Mouse (Mus musculus) MEL (cell line): ENCODE data around the gene Blzf1. TPM values are rescaled to one million over a fixed set of nuclear protein-coding genes. Genes with fewer than 3 reads are reported as not detected.

ENCODE experiments used
- DNase-seq: peaks from one replicate; pipeline ENCODE4 v3.0.0; 2011; ENCODE audit warnings: low read depth, low spot score
- H3K27ac ChIP-seq: 2 replicates; pipeline ENCODE4 v1.5.1; 2012; ENCODE audit warnings: low read depth, mild to moderate bottlenecking, control low read depth, low read length, moderate library complexity; ENCODE audit not compliant: control insufficient read depth
- H3K27me3 ChIP-seq, 2 experiments: fragments of 150-350 bp in 1 of 2; sonication (generic) in 1 of 2; 2 replicates each; pipeline ENCODE4 v1.6.1; 2012; ENCODE audit warnings: low read length in 2 of 2, mild to moderate bottlenecking in 2 of 2, improper control_type of control experiment in 1 of 2, moderate library complexity in 1 of 2; ENCODE audit not compliant: insufficient read depth in 2 of 2, control insufficient read depth in 1 of 2
- H3K36me3 ChIP-seq, 2 experiments: 2 replicates each; pipeline ENCODE4 v1.6.1; 2012 to 2014; ENCODE audit warnings: low read length in 2 of 2, improper control_type of control experiment in 1 of 2, inconsistent platforms in 1 of 2, mild to moderate bottlenecking in 1 of 2; ENCODE audit not compliant: insufficient read depth in 2 of 2, control insufficient read depth in 1 of 2
- H3K4me1 ChIP-seq, 2 experiments: fragments of 150-350 bp in 1 of 2; sonication (generic) in 1 of 2; 2 replicates each; pipeline ENCODE4 v1.6.1; 2012; ENCODE audit warnings: low read length in 2 of 2, improper control_type of control experiment in 1 of 2, mild to moderate bottlenecking in 1 of 2; ENCODE audit not compliant: insufficient read depth in 2 of 2, control insufficient read depth in 1 of 2
- H3K4me3 ChIP-seq, 2 experiments: fragments of 150-350 bp in 1 of 2; sonication (generic) in 1 of 2; 2 replicates each; pipeline ENCODE4 v1.5.1; 2012; ENCODE audit warnings: low read depth in 2 of 2, low read length in 2 of 2, mild to moderate bottlenecking in 2 of 2, moderate library complexity in 2 of 2, control low read depth in 1 of 2, improper control_type of control experiment in 1 of 2; ENCODE audit not compliant: control insufficient read depth in 1 of 2, insufficient read depth in 1 of 2
- H3K79me2 ChIP-seq: 2 replicates; pipeline ENCODE4 v1.6.1; 2012; ENCODE audit warnings: mild to moderate bottlenecking, low read length, moderate library complexity; ENCODE audit not compliant: control insufficient read depth, poor library complexity, insufficient read depth
- H3K9ac ChIP-seq: 2 replicates; pipeline ENCODE4 v1.6.1; 2012; ENCODE audit warnings: low read depth, mild to moderate bottlenecking, control low read depth, low read length, moderate library complexity; ENCODE audit not compliant: control insufficient read depth, poor library complexity, severe bottlenecking
- H3K9me3 ChIP-seq: fragments of 150-350 bp; sonication (generic); replicated peaks from 2 replicates; pipeline ENCODE4 v1.6.1; 2012; ENCODE audit warnings: mild to moderate bottlenecking, low read length, improper control_type of control experiment, moderate library complexity; ENCODE audit not compliant: insufficient read depth
- BHLHE40 ChIP-seq: IDR thresholded peaks from 2 replicates; pipeline ENCODE4 v1.6.1; 2012; ENCODE audit warnings: low read depth, mild to moderate bottlenecking, inconsistent platforms, low read length, improper control_type of control experiment, borderline replicate concordance
- CHD1 ChIP-seq: IDR thresholded peaks from 2 replicates; pipeline ENCODE4 v1.6.1; 2012; ENCODE audit warnings: low read depth, mild to moderate bottlenecking, inconsistent platforms, low read length, improper control_type of control experiment
- CTCF ChIP-seq, 3 experiments: IDR thresholded peaks in 2 of 3; conservative IDR thresholded peaks in 1 of 3; 2 replicates each; pipeline ENCODE4 v1.5.1; 2011 to 2012; ENCODE audit warnings: low read length in 3 of 3, low read depth in 2 of 3, mild to moderate bottlenecking in 2 of 3, improper control_type of control experiment in 1 of 3, inconsistent platforms in 1 of 3, mixed read lengths in 1 of 3, moderate library complexity in 1 of 3; ENCODE audit not compliant: control insufficient read depth in 1 of 3, insufficient read depth in 1 of 3, poor library complexity in 1 of 3, severe bottlenecking in 1 of 3
- E2F4 ChIP-seq: IDR thresholded peaks from 2 replicates; pipeline ENCODE4 v1.6.1; 2011; ENCODE audit warnings: low read depth, low read length, improper control_type of control experiment, borderline replicate concordance
- ELF1 ChIP-seq: IDR thresholded peaks from 2 replicates; pipeline ENCODE4 v1.6.1; 2014; ENCODE audit warnings: low read depth, mild to moderate bottlenecking, inconsistent platforms, low read length, improper control_type of control experiment, moderate library complexity
- GABPA ChIP-seq: IDR thresholded peaks from 2 replicates; pipeline ENCODE4 v1.6.1; 2012; ENCODE audit warnings: low read depth, mild to moderate bottlenecking, inconsistent platforms, low read length, improper control_type of control experiment, moderate library complexity
- HCFC1 ChIP-seq: IDR thresholded peaks from 2 replicates; pipeline ENCODE4 v1.6.1; 2012; ENCODE audit warnings: low read depth, mild to moderate bottlenecking, inconsistent platforms, low read length, improper control_type of control experiment, moderate library complexity
- JUND ChIP-seq: IDR thresholded peaks from 2 replicates; pipeline ENCODE4 v1.6.1; 2011; ENCODE audit warnings: low read depth, mild to moderate bottlenecking, improper control_type of control experiment, low read length
- KAT2A ChIP-seq: conservative IDR thresholded peaks from 2 replicates; pipeline ENCODE4 v1.6.1; 2012; ENCODE audit warnings: low read depth, low read length, improper control_type of control experiment, inconsistent platforms
- MAFK ChIP-seq: IDR thresholded peaks from 2 replicates; pipeline ENCODE4 v1.6.1; 2011; ENCODE audit warnings: low read depth, mild to moderate bottlenecking, low read length, improper control_type of control experiment, borderline replicate concordance
- MAX ChIP-seq: IDR thresholded peaks from 2 replicates; pipeline ENCODE4 v1.6.1; 2011; ENCODE audit warnings: low read length, improper control_type of control experiment
- MAZ ChIP-seq: IDR thresholded peaks from 2 replicates; pipeline ENCODE4 v1.6.1; 2012; ENCODE audit warnings: low read depth, mild to moderate bottlenecking, inconsistent platforms, low read length, improper control_type of control experiment
- MEF2A ChIP-seq: IDR thresholded peaks from 2 replicates; pipeline ENCODE4 v1.6.1; 2014; ENCODE audit warnings: low read depth, mild to moderate bottlenecking, inconsistent platforms, low read length, improper control_type of control experiment; ENCODE audit not compliant: poor library complexity, insufficient replicate concordance, severe bottlenecking; ENCODE audit errors: extremely low read depth
- MYB ChIP-seq: IDR thresholded peaks from 2 replicates; pipeline ENCODE4 v1.6.1; 2011; ENCODE audit warnings: mild to moderate bottlenecking, low read depth, low read length, improper control_type of control experiment
- MYC ChIP-seq: IDR thresholded peaks from 2 replicates; pipeline ENCODE4 v1.6.1; 2011; ENCODE audit warnings: low read depth, mild to moderate bottlenecking, low read length, improper control_type of control experiment, moderate library complexity
- NRF1 ChIP-seq: IDR thresholded peaks from 2 replicates; pipeline ENCODE4 v1.6.1; 2014; ENCODE audit warnings: low read depth, mild to moderate bottlenecking, inconsistent platforms, low read length, improper control_type of control experiment, moderate library complexity; ENCODE audit not compliant: poor library complexity, insufficient read depth, severe bottlenecking
- POLR2A ChIP-seq, 2 experiments: IDR thresholded peaks; 2 replicates each; pipeline ENCODE4 v1.6.1; 2011 to 2012; ENCODE audit warnings: low read length in 2 of 2, mild to moderate bottlenecking in 2 of 2, control low read depth in 1 of 2, improper control_type of control experiment in 1 of 2, low read depth in 1 of 2, moderate library complexity in 1 of 2; ENCODE audit not compliant: control insufficient read depth in 1 of 2, insufficient read depth in 1 of 2, poor library complexity in 1 of 2
- POLR2AphosphoS2 ChIP-seq: IDR thresholded peaks from 2 replicates; pipeline ENCODE4 v1.6.1; 2011; ENCODE audit warnings: low read length, improper control_type of control experiment
- POLR2AphosphoS5 ChIP-seq: IDR thresholded peaks from 2 replicates; pipeline ENCODE4 v1.6.1; 2012; ENCODE audit warnings: low read depth, borderline replicate concordance, mild to moderate bottlenecking, inconsistent platforms, low read length, moderate library complexity, mixed read lengths
- RCOR1 ChIP-seq: IDR thresholded peaks from 2 replicates; pipeline ENCODE4 v1.6.1; 2012; ENCODE audit warnings: low read depth, mild to moderate bottlenecking, inconsistent platforms, low read length, improper control_type of control experiment
- SMC3 ChIP-seq: IDR thresholded peaks from 2 replicates; pipeline ENCODE4 v1.6.1; 2011; ENCODE audit warnings: low read depth, low read length, improper control_type of control experiment
- TAL1 ChIP-seq: IDR thresholded peaks from 2 replicates; pipeline ENCODE4 v1.6.1; 2012; ENCODE audit warnings: mild to moderate bottlenecking, inconsistent platforms, low read length, moderate library complexity, mixed read lengths
- TCF12 ChIP-seq: IDR thresholded peaks from 2 replicates; pipeline ENCODE4 v1.6.1; 2014; ENCODE audit warnings: low read depth, mild to moderate bottlenecking, inconsistent platforms, low read length, improper control_type of control experiment, moderate library complexity
- USF1 ChIP-seq: IDR thresholded peaks from 2 replicates; pipeline ENCODE4 v1.6.1; 2014; ENCODE audit warnings: low read depth, mild to moderate bottlenecking, inconsistent platforms, low read length, improper control_type of control experiment, moderate library complexity
- ZC3H11A ChIP-seq: IDR thresholded peaks from 2 replicates; pipeline ENCODE4 v1.6.1; 2012; ENCODE audit warnings: low read depth, mild to moderate bottlenecking, inconsistent platforms, low read length, improper control_type of control experiment
- ZNF384 ChIP-seq: IDR thresholded peaks from 2 replicates; pipeline ENCODE4 v1.6.1; 2012; ENCODE audit warnings: low read depth, mild to moderate bottlenecking, inconsistent platforms, low read length, improper control_type of control experiment
- polyA plus RNA-seq, 2 experiments: library from polyadenylated mRNA; stranded (reverse) in 1 of 2; unstranded in 1 of 2; fragments of >175 nt in 1 of 2; fragments of >200 nt in 1 of 2; gene quantifications; 2 replicates each; pipeline versions ENCODE4 v1.2.1 to v1.2.4; 2012; ENCODE audit warnings: low replicate concordance in 2 of 2, low read depth in 1 of 2; ENCODE audit not compliant: insufficient read length in 2 of 2, insufficient read depth in 1 of 2, missing spikeins in 1 of 2
- total RNA-seq: library from RNA; depleted of rRNA; stranded (reverse); fragments of 300-350 nt; gene quantifications from 2 replicates; pipeline ENCODE4 v1.2.3, GENCODE M21; 2012

Gene Blzf1
- total and polyA plus RNA-seq, 3 experiments = 17.1 to 18.2 TPM; not detected in 1

- peaks cover 0 to 5% of the 10 kb centered on the region in 2 experiments; a peak in 2 of 4 replicates for H3K36me3 ChIP-seq
- H3K4me1 ChIP-seq = peaks cover 0 to 6% of the 10 kb centered on the region in 2 experiments; a peak in 3 of 4 replicates
- no peak overlapping the region for H3K9ac ChIP-seq
- no peak overlapping the region for H3K4me3 ChIP-seq
- no peaks in the 10 kb centered on the region for H3K79me2 ChIP-seq
- no peaks in the 10 kb centered on the region for H3K27me3 ChIP-seq
- TF ChIP-seq TCF12 (no peak), JUND (no peak), MAX (no peak), POLR2A (IDR thresholded peaks at IDR 0.05; ENCODE audit: control insufficient read depth in 1 of 2, insufficient read depth in 1 of 2, low read depth in 1 of 2, low read length in 2 of 2, poor library complexity in 1 of 2) (no peak), KAT2A (no peak), SMC3 (no peak), ZNF384 (no peak), MYB (no peak), NRF1 (no peak), GABPA (no peak), POLR2AphosphoS2 (no peak), MAZ (no peak), ZC3H11A (no peak), USF1 (no peak), CHD1 (no peak), MEF2A (no peak), TAL1 (no peak), RCOR1 (no peak), ELF1 (no peak)
- H3K9me3 ChIP-seq = no peaks in the 10 kb centered on the region
- no peak for DNase-seq
- no peak overlapping the region for H3K27ac ChIP-seq
These were observed 15.8 kb upstream of the Blzf1 start for GRCm38 (mm10) chr1:164322987-164323650.

- DNase-seq = no peak
- TF ChIP-seq RCOR1 (no peak), POLR2AphosphoS5 (no peak), MAFK (no peak), E2F4 (no peak), TCF12 (no peak), CTCF (IDR thresholded peaks at IDR 0.05 in 2 of 3, conservative IDR thresholded peaks at IDR 0.05 in 1 of 3; ENCODE audit: control insufficient read depth in 1 of 3, insufficient read depth in 1 of 3, low read depth in 2 of 3, low read length in 3 of 3, poor library complexity in 1 of 3, severe bottlenecking in 1 of 3) (no peak), POLR2A (IDR thresholded peaks at IDR 0.05; ENCODE audit: control insufficient read depth in 1 of 2, insufficient read depth in 1 of 2, low read depth in 1 of 2, low read length in 2 of 2, poor library complexity in 1 of 2) (no peak), HCFC1 (no peak), MYC (no peak), BHLHE40 (no peak), GABPA (no peak), MAX (no peak)
- no peak overlapping the region for H3K4me3 ChIP-seq
- H3K9me3 ChIP-seq = no peaks in the 10 kb centered on the region
- H3K27me3 ChIP-seq = no peaks in the 10 kb centered on the region
- H3K9ac ChIP-seq = no peak overlapping the region
- H3K36me3 ChIP-seq = peaks cover 0 to 5% of the 10 kb centered on the region in 2 experiments; a peak in 2 of 4 replicates
- no peak overlapping the region for H3K27ac ChIP-seq
- no peaks in the 10 kb centered on the region for H3K79me2 ChIP-seq
- H3K4me1 ChIP-seq = peaks cover 0 to 6% of the 10 kb centered on the region in 2 experiments; a peak in 3 of 4 replicates
These were observed 14.1 kb upstream of the Blzf1 start for GRCm38 (mm10) chr1:164321408-164321807.
